Mouse (Mus musculus) hindbrain, embryonic 13.5 days (tissue): ENCODE measurements at regions not wholly inside any gene's neighbourhood (a gene's known extent, or its start where the extent isn't known, plus 50 kb on each side); places are given as distances from the start of the nearest gene placed in this dataset.

Source experiments
- ATAC-seq: fragments of 200-750 bp; cut with Nextera tagmentation; 2 replicates; pipeline ENCODE4 v1.8.0; 2017; ENCODE audit warnings: moderate TSS enrichment; ENCODE audit not compliant: low FRiP score
- H3K27ac ChIP-seq: fragments of 300-500 bp; sonication (generic); 2 replicates; pipeline ENCODE4 v1.5.1; 2015; ENCODE audit warnings: inconsistent platforms, mild to moderate bottlenecking, moderate library complexity
- H3K27me3 ChIP-seq: fragments of 300-500 bp; sonication (generic); 2 replicates; pipeline ENCODE4 v1.6.1; 2015; ENCODE audit warnings: mild to moderate bottlenecking, inconsistent platforms
- H3K36me3 ChIP-seq: fragments of 300-500 bp; sonication (generic); 2 replicates; pipeline ENCODE4 v1.6.1; 2015; ENCODE audit warnings: mild to moderate bottlenecking, inconsistent platforms
- H3K4me1 ChIP-seq: fragments of 300-500 bp; sonication (generic); replicated peaks from 2 replicates; pipeline ENCODE4 v1.6.1; 2015; ENCODE audit warnings: inconsistent platforms
- H3K4me2 ChIP-seq: fragments of 300-500 bp; sonication (generic); 2 replicates; pipeline ENCODE4 v1.6.1; 2015; ENCODE audit warnings: inconsistent platforms, mild to moderate bottlenecking, moderate library complexity
- H3K4me3 ChIP-seq: fragments of 300-500 bp; sonication (generic); 2 replicates; pipeline ENCODE4 v1.5.1; 2015; ENCODE audit warnings: mild to moderate bottlenecking, inconsistent platforms
- H3K9ac ChIP-seq: fragments of 300-500 bp; sonication (generic); 2 replicates; pipeline ENCODE4 v1.6.1; 2015; ENCODE audit warnings: mild to moderate bottlenecking, inconsistent platforms
- H3K9me3 ChIP-seq: fragments of 300-500 bp; sonication (generic); 2 replicates; pipeline ENCODE4 v1.6.1; 2016; ENCODE audit warnings: inconsistent platforms
- WGBS: fragments of 180-500 bp; shearing (Covaris S2); methylation state at CpG from one replicate; pipeline ENCODE4 v1.1.7; 2015; 5-methylcytosine and 5-hydroxymethylcytosine counted together

GRCm38 (mm10) chr9:120628794-120629560 is 57.7 kb downstream of the Rpl14 start:
- ATAC-seq: no peak
- Histone ChIP-seq H3K4me3 (no peak overlapping the region), H3K9me3 (peaks cover 18% of the 10 kb centered on the region), H3K27me3 (no peaks in the 10 kb centered on the region), H3K9ac (no peak overlapping the region), H3K27ac (no peak overlapping the region), H3K4me1 (peaks cover 4% of the 10 kb centered on the region; the same call in 1 of the 2 replicates), H3K36me3 (no peaks in the 10 kb centered on the region), H3K4me2 (no peak overlapping the region)
- 43% methylated on average over 12 of the region's 12 CpGs for WGBS

GRCm38 (mm10) chr9:120629609-120630008 is 58.4 kb downstream of the Rpl14 start:
- H3K4me1 ChIP-seq: peaks cover 4% of the 10 kb centered on the region; the same call in 1 of the 2 replicates
- no peaks in the 10 kb centered on the region for H3K36me3 ChIP-seq
- H3K9ac ChIP-seq: no peak overlapping the region
- H3K9me3 ChIP-seq: peaks cover 15% of the 10 kb centered on the region
- H3K27ac ChIP-seq: no peak overlapping the region
- WGBS: 76% methylated on average over 11 of the region's 11 CpGs
- H3K27me3 ChIP-seq: no peaks in the 10 kb centered on the region
- no peak for ATAC-seq
- H3K4me2 ChIP-seq: no peak overlapping the region
- no peak overlapping the region for H3K4me3 ChIP-seq

- H3K27ac ChIP-seq: no peak overlapping the region
- no peak overlapping the region for H3K9ac ChIP-seq
- no peaks in the 10 kb centered on the region for H3K27me3 ChIP-seq
- 63% methylated on average over 10 of the region's 10 CpGs for WGBS
- no peak overlapping the region for H3K4me3 ChIP-seq
- no peak overlapping the region for H3K4me2 ChIP-seq
- no peak for ATAC-seq
- no peaks in the 10 kb centered on the region for H3K36me3 ChIP-seq
- peaks cover 4% of the 10 kb centered on the region; the same call in 1 of the 2 replicates for H3K4me1 ChIP-seq
- 0 out of 2 replicates have a peak, but pooled peaks cover 5% of the 10 kb centered on the region for H3K9me3 ChIP-seq
Observed at GRCm38 (mm10) chr9:120632821-120633220, 61.6 kb downstream of the Rpl14 start.

GRCm38 (mm10) chr9:120642656-120643055 is 71.4 kb downstream of the Rpl14 start:
- H3K9ac ChIP-seq: no peak overlapping the region
- no peak for ATAC-seq
- H3K4me2 ChIP-seq: no peak overlapping the region
- H3K27ac ChIP-seq: no peak overlapping the region
- H3K27me3 ChIP-seq: no peaks in the 10 kb centered on the region
- no peaks in the 10 kb centered on the region for H3K36me3 ChIP-seq
- peaks cover 8% of the 10 kb centered on the region for H3K4me1 ChIP-seq
- 80% methylated on average over 4 of the region's 4 CpGs for WGBS
- no peaks in the 10 kb centered on the region for H3K9me3 ChIP-seq
- H3K4me3 ChIP-seq: no peak overlapping the region

GRCm38 (mm10) chr9:120643371-120643770 is 72.1 kb downstream of the Rpl14 start:
- ATAC-seq: no peak
- H3K27ac ChIP-seq: no peak overlapping the region
- no peak overlapping the region for H3K4me2 ChIP-seq
- H3K9me3 ChIP-seq: no peaks in the 10 kb centered on the region
- no peaks in the 10 kb centered on the region for H3K27me3 ChIP-seq
- H3K36me3 ChIP-seq: no peaks in the 10 kb centered on the region
- H3K9ac ChIP-seq: no peak overlapping the region
- 82% methylated on average over 3 of the region's 3 CpGs for WGBS
- H3K4me1 ChIP-seq: peaks cover 8% of the 10 kb centered on the region
- H3K4me3 ChIP-seq: no peak overlapping the region

GRCm38 (mm10) chr9:120645776-120646175 is 74.5 kb downstream of the Rpl14 start:
- 97% methylated on average over 10 of the region's 10 CpGs for WGBS
- peaks cover 8% of the 10 kb centered on the region for H3K4me1 ChIP-seq
- no peaks in the 10 kb centered on the region for H3K9me3 ChIP-seq
- H3K36me3 ChIP-seq: no peaks in the 10 kb centered on the region
- H3K9ac ChIP-seq: no peak overlapping the region
- no peak overlapping the region for H3K4me2 ChIP-seq
- no peaks in the 10 kb centered on the region for H3K27me3 ChIP-seq
- peak overlapping the region; percentile 40; the same call in 1 of the 2 replicates for H3K27ac ChIP-seq
- no peak overlapping the region for H3K4me3 ChIP-seq
- no peak for ATAC-seq

- no peak overlapping the region for H3K4me3 ChIP-seq
- ATAC-seq: no peak
- no peaks in the 10 kb centered on the region for H3K36me3 ChIP-seq
- H3K4me1 ChIP-seq: peaks cover 8% of the 10 kb centered on the region
- peak overlapping the region; percentile 62 for H3K27ac ChIP-seq
- no peak overlapping the region for H3K9ac ChIP-seq
- WGBS: 63% methylated on average over 10 of the region's 10 CpGs
- H3K9me3 ChIP-seq: no peaks in the 10 kb centered on the region
- H3K27me3 ChIP-seq: no peaks in the 10 kb centered on the region
- H3K4me2 ChIP-seq: no peak overlapping the region
Observed at GRCm38 (mm10) chr9:120646806-120647667, 75.8 kb downstream of the Rpl14 start.

- Histone ChIP-seq H3K4me1 (peaks cover 8% of the 10 kb centered on the region), H3K36me3 (no peaks in the 10 kb centered on the region), H3K4me3 (no peak overlapping the region), H3K9ac (no peak overlapping the region), H3K9me3 (no peaks in the 10 kb centered on the region), H3K4me2 (no peak overlapping the region), H3K27me3 (no peaks in the 10 kb centered on the region), H3K27ac (0 out of 2 replicates have a peak overlapping the region, but pooled peaks have one; percentile 62)
- WGBS: 82% methylated on average over 7 of the region's 7 CpGs
- ATAC-seq: no peak
Observed at GRCm38 (mm10) chr9:120647668-120647955, 76.4 kb downstream of the Rpl14 start.

GRCm38 (mm10) chr9:120652733-120653132 is 81.5 kb downstream of the Rpl14 start:
- H3K27me3 ChIP-seq: no peaks in the 10 kb centered on the region
- 64% methylated on average over 14 of the region's 14 CpGs for WGBS
- peaks cover 21% of the 10 kb centered on the region for H3K4me1 ChIP-seq
- peak overlapping the region; percentile 20; the same call in 1 of the 2 replicates for H3K27ac ChIP-seq
- no peak overlapping the region for H3K4me3 ChIP-seq
- ATAC-seq: peak; percentile 36; the same call in 1 of the 2 replicates
- no peaks in the 10 kb centered on the region for H3K36me3 ChIP-seq
- no peaks in the 10 kb centered on the region for H3K9me3 ChIP-seq
- H3K9ac ChIP-seq: no peak overlapping the region
- H3K4me2 ChIP-seq: peak overlapping the region; percentile 18; the same call in 1 of the 2 replicates

- Histone ChIP-seq H3K36me3 (no peaks in the 10 kb centered on the region), H3K9ac (no peak overlapping the region), H3K4me2 (peak overlapping the region; percentile 18), H3K4me3 (no peak overlapping the region), H3K9me3 (no peaks in the 10 kb centered on the region), H3K27ac (peak overlapping the region; percentile 20; the same call in 1 of the 2 replicates), H3K27me3 (no peaks in the 10 kb centered on the region), H3K4me1 (peaks cover 21% of the 10 kb centered on the region)
- ATAC-seq: peak; percentile 72; the same call in 1 of the 2 replicates
- WGBS: 33% methylated on average over 5 of the region's 5 CpGs
Observed at GRCm38 (mm10) chr9:120653170-120653569, 81.9 kb downstream of the Rpl14 start.

- ATAC-seq: no peak
- no peaks in the 10 kb centered on the region for H3K36me3 ChIP-seq
- H3K4me1 ChIP-seq: peaks cover 21% of the 10 kb centered on the region
- H3K4me2 ChIP-seq: no peak overlapping the region
- no peak overlapping the region for H3K27ac ChIP-seq
- no peaks in the 10 kb centered on the region for H3K27me3 ChIP-seq
- no peak overlapping the region for H3K4me3 ChIP-seq
- H3K9me3 ChIP-seq: no peaks in the 10 kb centered on the region
- H3K9ac ChIP-seq: no peak overlapping the region
- WGBS: 50% methylated on average over 1 of the region's 1 CpGs
Observed at GRCm38 (mm10) chr9:120654736-120655135, 83.5 kb downstream of the Rpl14 start.

- Histone ChIP-seq H3K36me3 (no peaks in the 10 kb centered on the region), H3K9ac (no peak overlapping the region), H3K9me3 (no peaks in the 10 kb centered on the region), H3K4me1 (peaks cover 21% of the 10 kb centered on the region), H3K4me3 (no peak overlapping the region), H3K27ac (no peak overlapping the region), H3K27me3 (no peaks in the 10 kb centered on the region), H3K4me2 (no peak overlapping the region)
- no peak for ATAC-seq
- WGBS: 20% methylated on average over 4 of the region's 6 CpGs
Observed at GRCm38 (mm10) chr9:120656976-120657375, 85.7 kb downstream of the Rpl14 start.
